Mouse (Mus musculus) lung, adult 18-20 months (tissue): ENCODE results near the gene Ap1s3.
"Not testable (repeated sequence)": the region's sequence is repeated elsewhere in the genome, so short reads cannot be mapped to it uniquely, and the experiment has no call there.

ENCODE experiments used
- DNase-seq, 2 experiments: peaks; one replicate each; pipeline ENCODE4 v3.0.0; 2022; ENCODE audit warnings: mixed read lengths in 2 of 2

Gene Ap1s3

DNA sequence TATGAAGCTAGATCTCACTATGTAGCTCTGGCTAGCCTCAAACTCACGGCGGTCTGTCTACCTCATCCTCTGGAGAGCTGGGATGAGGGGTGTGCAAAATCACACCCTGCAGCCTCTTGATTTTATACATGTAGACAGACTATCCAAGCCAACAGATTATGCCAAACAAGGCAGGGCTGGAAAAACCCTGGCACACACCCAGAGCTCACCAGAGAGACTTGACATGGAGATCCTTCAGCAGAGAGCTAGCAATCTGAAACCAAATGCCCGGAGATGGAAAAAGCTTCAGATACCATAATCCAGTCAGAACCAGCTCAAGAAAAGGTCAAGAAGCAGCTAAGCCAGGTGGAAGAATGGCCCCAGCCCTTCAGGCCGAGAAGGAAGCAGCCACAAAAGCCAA, 6.9 kb downstream of the Ap1s3 start:
- peak; percentile 15 to 33 for DNase-seq

DNA sequence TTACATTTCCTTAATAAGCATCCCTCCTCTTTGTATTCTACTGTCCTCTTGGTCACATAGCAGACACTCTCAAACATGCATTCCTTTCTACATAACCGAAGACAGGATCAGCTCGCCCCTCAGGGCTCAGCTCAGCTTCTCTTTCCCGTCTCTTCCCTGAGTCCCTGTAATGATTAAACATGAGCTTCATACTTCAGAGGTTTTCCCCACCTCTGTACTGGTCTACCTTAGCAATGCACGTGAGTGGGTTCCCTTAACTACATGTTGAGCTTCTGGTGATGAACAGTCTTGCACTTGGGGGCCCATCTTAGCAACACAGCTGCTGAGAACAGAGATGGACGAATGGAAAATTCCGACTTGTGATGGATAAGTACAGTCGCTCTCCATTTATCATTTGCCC, 12.2 kb downstream of the Ap1s3 start:
- DNase-seq, result no peak

DNA sequence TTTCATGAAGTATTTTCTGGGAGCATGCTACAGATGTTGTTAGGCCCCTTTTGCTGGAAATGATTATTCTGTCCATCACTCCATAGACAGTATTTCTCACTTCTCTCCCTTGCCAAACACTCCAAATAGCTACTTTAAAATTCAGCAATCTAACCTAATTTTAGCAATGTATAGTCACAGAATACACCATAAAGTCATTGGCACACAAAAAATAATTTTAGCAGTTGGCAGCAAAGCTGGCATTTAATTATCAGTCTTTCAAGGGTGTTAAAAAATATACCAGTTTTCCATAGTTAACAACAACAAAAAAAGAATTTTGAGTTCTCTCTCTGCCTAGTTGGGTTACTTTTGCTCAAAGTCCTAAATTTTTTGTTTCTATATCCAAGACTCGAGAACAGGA, 14.4 kb downstream of the Ap1s3 start:
- no peak for DNase-seq

DNA sequence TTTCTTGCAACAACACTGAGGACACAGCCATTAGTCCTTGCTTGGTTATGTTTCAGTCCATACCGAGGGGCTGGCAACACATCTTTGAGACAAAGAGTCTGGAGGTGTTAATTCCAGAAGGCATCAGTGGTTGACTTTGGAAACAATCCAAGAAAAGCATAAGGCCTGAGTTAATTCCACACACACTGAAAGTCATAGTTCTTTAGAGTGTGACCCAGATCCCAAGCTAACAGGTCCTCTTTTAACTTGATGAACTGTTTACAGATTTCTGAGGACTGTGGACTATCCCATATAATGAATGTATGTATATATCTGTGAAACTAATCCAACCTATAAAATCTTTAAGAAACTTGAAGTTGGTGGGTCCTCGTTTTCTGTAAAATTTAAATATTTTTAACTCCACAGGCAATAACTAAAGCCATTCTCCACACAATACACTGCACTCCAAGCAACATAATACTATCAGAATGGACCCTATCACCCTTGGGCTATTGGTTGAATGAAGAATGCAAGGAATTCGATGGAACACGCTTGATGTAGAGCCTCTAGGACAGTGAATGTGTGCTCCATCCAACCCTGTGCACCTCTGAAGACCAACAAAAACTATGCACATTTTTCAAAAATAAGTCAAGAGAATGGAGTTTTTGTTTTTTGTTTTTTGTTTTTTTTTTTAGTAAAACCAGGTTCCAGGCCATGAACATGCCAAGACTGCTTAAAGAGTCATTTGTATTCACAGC, 15.8 kb downstream of the Ap1s3 start:
- no peak for DNase-seq

DNA sequence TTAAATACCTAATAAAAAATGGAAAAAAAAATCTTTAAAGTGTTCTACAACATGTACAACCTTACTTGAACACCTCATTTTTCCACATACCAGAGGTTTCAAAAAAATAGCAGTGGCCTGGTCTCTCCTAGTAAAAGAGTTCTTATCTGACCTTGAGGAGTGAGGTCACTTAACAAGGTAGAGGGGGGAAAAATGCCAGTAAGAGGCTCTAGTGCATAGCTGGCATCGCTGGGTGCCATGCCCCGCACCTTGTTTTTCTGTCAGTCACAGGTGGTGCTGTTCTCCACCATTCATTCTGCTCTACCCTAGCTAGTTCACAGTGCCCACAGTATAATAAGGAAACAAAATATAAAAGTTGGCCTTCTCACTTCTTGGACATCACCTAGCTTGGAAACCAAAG, 16.8 kb downstream of the Ap1s3 start:
- DNase-seq, result peak; percentile 28 to 49

DNA sequence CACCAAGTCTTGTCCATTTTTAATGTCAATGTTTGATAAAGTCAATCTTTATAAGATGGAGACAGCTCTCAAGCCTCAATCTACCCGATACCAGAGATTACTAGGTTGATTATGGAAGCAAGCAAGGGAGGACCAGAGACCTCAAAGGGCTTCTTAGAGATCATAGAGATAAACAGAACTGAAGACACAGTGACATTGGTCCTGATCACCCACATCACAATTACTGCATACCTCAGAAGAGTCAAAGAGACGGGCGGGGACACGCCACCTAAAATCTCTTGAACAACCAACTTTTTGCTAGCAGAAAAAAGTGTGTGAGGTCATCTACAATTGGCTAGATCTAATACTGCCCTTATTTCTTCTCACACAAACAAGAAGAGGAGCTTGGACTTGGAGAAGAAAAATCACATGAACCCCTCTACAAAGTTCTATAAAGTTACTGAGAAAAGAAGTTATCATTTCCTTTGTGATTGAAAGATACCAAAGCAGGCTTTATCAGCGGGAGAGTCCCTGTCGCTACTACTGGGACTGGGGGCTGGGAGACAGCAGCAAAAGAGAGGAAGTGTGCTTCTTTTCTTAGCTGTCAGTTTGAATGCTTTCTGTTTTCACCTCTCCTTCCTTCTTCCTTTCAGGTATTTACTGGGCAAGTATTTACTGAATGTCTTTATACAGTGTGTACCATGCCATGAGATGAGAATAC, 28.2 kb downstream of the Ap1s3 start:
- no peak for DNase-seq

DNA sequence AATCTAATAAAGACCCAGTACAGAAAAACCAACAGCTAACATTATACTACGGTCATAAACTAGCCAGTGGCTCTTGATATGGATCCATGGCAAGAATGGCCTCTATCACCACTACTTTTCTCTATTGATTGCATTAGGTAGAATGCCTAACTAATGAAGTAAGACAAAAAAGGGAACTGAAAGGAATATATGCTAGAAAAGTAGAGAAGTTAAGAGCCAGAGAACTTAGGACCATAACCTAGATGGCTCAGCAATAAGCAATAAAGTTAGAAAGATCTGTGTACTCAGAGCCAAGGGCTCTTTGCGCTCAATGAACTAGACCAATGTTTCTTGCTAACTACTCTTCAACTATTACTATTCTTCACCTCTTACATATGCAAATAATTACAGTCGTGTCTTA, 29.1 kb downstream of the Ap1s3 start:
- no peak for DNase-seq

DNA sequence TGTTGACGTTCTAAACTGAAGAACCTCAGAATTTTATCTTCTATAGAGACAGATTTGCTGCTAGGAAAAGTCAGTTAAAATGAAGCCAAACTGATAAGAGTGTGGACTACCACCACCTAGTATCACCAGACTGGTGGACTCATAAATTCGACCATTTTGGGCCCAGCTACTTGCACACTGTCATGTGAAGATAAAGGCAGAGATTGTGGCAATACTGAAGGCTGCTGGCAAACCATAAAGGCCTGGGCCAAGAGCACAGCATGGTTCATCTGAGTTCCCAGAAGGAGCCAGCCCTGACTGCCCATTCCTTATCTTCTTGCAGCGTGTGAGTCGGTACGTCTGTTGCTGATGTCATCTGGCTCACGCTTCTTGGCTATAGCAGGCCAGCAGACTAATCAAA, 30.4 kb downstream of the Ap1s3 start:
- DNase-seq, result no peak

DNA sequence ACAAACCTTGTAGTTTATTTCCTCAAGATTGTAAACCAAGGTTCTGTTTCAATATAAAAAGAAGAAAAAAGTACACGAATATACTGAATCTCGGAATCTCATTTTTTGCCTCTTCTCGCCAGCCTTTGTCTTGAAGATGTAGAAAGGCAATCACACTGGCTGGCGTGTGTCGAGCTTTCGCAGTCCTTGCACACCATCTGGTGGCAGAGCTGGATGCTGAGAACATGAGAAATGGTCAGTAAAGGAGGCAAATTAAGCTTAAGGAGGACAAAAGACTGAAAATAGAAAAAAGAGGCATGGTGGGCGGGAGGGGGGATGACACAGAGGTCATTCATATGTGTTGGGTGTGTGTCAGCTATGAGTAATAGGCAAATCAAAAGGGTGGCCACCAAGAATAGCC, 31.6 kb downstream of the Ap1s3 start:
- DNase-seq, result peak in 1 of 2 experiments; percentile 23

DNA sequence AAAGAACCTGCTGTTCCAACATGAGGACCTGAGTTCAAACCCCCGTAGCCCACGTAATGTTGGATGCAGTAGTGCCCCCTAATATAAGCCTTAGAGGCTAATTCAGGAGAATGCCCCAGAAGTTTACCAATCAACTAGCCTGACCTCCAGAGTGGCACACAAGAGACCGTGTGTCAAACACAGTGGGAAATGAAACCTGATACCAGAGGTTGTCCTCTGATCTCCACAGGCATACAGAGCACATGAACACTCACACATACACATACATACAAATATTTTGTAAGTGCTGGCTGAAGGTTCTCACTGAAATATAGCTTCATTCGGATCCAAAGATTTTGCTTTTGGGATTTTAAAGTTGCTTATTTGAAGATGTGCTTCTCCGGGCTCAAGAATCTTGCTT, 32.1 kb downstream of the Ap1s3 start:
- DNase-seq, result no peak

DNA sequence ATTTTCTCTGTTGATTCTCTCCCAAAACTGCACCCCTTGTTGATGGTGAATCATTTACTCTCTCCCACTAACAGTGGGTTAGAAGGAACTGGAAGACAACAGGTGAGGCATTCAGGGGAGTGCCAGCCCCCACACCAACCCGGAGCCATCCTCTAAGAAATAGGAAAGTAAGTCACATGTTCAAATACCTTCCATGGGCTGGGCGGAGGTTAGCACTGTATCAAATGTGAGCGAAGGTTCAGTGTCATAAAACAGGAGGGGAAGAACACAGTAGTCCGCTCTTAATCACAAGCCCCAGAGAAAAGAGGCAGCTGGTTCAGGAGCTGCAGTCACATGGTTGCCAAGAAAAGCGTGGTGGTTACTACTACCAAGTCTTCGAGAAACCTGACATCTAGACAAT, 32.7 kb downstream of the Ap1s3 start:
- no peak for DNase-seq

DNA sequence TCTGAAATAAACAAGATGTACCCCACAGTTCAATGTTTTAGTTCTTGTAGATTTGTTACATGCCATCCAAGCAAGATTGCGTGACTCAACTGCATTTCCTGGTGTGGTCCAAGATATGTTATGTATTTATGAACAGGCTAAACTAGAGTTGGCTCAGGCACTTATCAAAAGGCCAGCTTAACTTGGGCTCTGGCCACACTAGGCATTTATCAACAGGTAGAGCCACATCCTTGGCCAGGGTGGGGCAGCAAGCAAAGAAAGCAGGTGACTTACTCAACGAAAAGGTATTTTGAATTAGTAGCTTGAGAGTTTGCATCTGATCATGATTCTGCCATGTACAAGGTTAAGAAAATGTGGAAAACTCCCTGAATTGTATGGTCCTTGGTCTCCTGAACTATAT, 34.0 kb downstream of the Ap1s3 start:
- DNase-seq, result peak; percentile 49 to 64

DNA sequence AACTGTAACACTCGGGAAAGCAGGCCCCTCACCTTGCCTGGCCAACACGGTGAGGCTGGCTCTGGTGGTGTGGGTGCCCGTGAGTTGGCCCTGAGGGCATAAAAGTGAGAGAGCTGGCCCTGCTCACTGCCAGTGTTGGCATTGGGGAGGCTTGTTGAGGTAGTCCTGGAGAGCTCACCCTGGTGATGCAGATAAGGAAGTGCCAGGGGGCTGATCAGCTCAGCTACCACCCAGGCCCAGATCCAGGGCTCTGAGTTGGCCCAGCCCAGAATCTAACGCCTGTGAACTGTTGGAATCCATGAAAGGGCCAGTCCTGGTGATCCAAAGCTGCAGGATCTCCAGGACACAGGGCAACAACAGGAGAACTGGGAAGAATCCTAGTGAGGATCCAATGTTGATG, 40.3 kb downstream of the Ap1s3 start:
- no peak for DNase-seq

DNA sequence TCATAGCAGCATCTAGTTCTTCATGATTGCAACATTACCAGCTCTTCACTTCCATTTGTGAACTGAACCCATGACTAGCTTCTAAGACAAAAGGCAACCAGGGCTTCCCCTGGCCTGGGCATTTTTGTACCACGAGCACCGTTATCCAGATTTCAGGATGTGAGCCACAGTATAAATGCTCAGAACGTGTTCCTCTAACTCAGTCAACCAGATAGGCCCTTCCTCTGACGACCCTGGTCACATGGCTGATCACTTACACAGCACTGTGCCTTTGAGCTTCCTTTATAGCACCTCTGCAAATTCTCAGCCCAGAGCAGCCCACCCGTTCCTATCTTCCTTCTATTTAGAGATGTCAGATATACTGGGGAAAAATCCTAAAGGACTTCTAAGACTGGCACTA, 42.0 kb downstream of the Ap1s3 start:
- DNase-seq, result no peak

DNA sequence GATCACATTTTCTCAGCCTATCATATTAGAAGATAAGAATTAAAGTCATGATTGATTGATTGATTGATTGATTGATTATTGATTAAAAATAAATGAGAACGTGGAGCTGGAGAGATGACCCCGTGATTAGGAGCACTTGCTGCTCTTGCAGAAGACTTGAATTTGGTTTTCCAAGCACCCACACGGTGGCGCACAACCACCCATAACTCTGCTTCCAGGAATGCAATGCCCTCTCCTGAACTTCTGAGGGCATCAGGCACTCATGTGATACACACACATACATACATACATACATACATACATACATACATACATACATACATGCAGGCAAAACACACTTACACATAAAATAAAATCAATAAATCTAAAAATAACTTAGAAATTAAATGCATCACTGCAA, 45.6 kb downstream of the Ap1s3 start:
- DNase-seq, result peak; percentile 14 to 30

DNA sequence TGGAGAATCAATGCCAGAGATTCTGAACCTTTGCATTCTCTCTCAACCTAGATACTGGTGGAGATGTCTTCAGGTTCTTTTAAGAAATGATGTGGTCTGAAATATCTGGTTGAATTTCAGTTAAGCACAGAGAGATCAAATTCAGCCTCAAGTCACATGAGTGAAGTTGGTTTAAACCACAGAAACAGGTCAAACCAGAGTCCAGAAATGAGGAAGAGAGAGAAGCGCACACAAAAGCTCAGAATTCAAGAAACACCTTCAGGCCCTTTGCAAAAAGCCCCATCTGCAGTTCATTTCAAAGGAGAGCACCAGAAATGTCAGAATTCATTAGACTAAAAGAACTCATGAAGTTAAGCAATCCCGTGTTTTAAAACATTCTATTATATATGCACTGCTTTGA, 52.3 kb downstream of the Ap1s3 start:
- no peak for DNase-seq

DNA sequence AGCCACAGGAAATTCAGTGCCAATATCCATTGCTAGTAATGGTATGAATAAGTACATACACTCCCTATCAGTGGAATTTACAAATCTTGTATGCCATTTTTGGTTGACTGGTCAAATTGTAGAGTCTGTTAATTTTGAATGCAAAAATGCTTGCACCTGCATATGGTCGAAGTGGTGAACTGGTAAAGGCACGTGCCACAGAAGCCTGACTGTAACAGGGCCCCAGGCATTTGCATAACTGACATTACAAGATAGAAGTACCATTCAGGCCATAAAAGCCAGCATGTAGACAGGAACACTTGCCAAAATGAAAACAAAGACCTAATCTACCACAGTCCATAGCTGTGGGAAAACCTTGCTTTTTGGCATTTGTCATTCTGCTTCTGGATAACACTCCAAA, 55.3 kb downstream of the Ap1s3 start:
- DNase-seq, result no peak

DNA sequence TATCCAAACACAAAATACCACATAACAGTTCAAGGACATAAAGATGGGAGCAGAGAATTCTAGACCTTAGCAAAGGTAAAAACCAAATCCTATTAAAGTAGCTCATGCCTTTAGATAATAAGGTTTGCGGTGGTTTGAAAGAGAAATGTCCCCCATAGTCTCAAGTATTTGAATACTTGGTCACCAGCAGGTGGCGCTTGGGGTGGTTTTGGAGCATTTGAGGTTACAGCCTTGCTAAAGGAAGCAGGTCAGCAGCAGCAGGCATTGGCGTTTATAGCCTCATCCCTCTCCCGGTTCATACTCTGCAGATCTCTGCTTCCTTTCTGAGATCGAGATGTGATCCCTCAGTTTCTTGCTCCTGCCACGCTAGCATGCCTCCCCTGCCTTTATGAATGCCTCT, 57.3 kb downstream of the Ap1s3 start:
- no peak for DNase-seq

DNA sequence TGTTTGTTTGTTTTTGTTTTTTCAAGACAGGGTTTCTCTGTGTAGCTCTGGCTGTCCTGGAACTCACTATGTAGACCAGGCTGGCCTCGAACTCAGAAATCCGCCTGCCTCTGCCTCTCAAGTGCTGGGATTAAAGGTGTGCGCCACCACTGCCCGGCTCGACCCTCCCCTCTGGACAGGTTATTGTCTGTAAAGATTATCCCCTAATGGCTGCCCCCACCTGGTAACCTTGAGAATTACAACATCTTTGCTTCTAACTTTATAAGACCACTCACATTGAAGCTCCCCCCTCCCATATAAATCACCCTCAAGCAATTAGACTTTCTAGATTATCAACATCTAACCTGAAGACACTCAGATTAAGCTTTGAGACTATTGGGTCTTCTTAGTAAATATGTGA, 60.5 kb downstream of the Ap1s3 start:
- not testable (repeated sequence) for DNase-seq

DNA sequence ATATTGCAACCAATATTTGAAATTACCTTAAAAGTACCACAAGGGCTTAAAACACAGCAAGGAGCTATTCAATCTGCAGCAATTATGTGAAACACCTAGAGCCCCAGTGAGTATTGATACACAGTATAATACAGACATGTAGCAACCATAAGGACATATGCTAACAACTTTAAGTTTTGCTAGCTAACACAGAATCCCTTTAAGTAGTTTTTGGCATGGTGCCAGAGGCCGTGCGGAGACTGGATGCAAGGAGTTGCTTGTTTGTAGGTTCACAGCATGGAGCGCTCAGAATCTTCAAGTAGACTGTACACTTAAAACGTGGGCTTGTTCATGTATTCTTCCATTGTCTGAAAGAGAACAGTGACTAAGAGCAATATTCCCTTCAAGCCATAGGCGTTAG, 62.9 kb downstream of the Ap1s3 start:
- not testable (repeated sequence) for DNase-seq

DNA sequence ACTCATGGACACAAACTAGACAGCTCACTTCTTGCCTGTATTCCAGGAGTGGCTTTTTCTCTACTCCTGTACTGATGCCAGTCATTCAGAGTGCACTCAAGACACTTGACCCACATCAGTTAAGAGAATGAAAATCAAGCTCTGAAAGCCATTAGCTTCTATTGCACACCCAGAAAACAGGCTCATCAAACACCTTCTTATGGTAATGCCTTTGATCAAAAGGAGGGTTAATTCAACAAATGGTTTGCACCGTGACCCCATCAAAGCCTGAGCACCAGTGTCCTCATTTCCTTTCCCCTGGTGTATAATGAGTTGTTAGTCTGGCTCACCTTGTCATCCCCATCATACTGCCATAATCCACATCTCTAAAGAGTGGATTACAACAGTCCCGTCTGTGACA, 69.3 kb downstream of the Ap1s3 start:
- no peak for DNase-seq

DNA sequence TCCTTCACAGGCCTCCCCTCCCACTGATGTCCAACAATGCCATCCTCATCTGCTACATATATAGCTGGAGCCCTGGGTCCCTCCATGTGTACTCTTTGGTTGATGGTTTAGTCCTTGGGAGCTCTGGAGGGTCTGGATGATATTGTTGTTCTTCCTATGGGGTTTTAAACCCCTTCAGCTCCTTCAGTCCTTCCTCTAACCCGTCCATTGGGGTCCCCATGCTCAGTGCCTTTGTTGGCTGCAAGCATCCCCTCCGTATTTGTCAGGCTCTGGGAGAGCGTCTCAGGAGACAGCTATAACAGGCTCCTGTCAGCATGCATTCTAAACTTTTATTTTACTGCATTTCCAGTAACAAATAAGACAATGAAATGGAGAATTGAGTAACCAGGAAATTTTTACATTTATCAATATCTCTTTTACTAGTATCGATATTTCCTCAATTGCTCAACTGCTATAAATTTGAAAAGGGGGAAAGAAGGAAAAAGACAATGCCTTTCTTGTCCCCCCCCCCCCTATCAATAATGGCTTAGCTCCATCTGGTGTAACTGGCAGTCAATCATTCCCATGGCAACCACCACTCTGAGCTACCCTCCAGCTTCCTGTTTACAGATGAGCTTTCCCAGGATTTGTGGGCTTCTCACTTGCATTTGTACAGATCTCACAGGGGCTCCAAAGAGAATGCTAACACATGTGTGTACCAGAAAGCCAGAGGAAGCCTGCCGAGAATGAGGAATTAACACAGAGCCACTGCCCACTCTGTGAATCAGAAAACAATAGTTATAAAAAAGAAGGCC, 73.2 kb downstream of the Ap1s3 start:
- no peak for DNase-seq

DNA sequence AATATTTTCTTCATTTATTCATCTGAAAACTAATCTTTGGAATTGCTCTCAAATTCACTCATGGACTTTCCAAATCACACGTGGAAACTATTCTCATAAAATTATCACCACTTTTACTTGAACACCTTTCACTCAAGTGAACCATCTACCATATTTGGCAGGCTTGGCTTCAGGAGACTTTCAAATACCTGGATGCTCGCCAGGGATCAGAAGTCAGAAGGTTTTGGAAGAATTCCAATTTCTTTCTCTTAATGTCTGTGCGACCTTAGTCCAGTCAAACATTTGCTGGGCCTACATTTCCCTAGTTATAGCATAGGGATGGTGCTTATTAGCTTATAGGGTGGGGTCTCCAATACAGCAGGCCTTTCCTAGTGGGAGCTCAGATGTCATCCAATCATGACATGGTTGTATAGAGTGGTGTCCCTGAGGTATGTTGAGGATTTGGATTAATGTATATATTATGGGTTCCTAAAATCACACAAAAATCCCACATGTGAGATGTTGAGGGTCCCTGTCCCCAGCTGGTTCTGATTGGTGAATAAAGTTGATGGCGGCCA, 79.0 kb downstream of the Ap1s3 start:
- DNase-seq, result no peak

DNA sequence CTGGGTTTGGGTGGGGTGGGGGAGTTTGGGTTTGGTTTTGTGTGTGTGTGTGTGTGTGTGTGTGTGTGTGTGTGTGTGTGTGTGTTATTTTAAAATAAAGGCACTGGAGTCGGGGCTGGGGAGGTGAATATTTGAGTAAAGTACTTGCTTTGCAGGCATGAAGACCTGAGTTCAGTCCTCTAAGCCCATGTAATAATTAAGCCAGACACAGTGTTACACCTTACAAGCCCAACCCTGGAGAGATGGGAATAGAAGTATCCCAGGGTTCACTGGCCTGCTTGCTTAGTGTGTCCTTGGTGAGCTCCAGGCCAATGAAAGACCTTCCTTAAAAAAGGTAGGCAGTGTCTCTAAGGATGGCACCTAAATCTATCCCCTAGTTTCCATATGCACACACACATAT, 80.7 kb downstream of the Ap1s3 start:
- DNase-seq, result no peak
